Mouse (Mus musculus): Measurements from ENCODE around the gene RPS10-NUDT3.
A peak's percentile ranks its signal among the peaks of the same experiment; 100 is the strongest.

Gene RPS10-NUDT3

DNA sequence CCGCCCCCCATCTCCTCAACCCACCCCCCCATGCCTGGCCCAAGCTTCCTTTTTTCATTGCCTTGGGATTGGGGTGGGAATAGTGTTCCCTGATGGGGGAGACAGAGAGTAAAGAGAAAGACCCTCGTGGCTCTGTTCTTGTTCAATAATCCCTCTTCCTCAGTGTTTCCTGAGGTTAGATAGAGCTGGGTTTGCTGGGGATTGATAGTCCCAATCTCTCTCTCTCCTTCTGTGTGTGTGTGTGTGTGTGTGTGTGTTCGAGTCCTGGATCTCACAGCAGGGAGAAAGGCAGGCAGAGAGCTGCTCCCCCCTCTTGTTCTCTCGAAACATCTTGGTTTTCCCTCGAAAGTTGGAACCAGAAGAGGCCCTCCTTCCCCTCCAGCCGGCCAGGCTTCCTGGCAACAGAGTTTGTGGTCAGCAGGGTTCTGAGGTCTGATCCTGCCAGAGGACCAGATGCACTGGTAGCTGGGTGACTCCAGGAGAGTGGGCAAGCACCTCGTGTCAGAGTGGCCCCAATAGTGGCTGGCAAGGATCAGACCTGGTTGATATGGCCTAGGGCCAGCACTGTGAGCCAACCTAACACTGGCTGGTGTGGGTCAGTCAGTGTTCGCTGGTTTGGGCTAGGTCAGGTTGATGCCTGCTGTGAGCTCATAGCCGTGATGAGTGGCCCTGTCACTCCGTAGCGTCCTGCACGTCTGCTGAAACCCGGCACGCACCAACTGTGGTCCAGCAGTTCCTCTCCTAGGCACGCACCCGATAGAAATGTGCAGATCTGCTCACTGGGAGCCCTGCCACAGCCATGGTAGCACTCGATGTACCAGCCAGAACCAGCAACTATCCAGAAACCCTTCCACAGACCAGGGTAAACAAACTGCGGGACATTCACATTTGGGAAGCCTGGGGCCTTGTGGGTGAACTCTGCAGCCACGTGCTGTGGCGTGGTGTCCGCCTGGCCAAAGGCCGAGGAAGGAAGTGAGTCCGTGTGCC is 82.5 kb downstream of the RPS10-NUDT3 start:
- no peak for DNase-seq

DNA sequence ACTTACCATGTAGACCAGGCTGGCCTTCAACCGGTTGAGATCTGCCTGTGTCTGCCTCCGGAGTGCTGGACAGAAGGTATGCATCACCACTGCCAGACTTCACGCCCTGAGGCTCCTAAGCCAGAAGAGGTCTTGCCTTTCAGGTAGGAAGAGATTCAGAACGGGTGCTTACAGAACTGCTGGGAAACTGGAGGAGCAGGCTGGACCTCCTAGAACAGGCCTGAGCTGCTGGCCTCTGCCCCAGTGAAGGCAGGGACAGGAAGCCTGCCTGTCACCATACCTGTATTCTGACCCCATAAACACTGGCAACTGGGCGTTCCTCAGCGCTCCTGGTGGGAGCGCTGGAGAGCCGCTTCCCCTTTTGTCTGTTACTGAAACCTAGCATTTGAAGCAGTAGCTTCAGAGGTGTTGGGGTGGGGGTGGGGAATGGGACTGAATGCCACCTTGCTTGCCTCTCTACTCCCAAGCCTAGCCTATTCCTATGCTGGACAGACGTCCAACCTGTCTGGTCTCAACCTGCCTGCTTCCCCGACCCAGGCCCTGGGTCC is 83.6 kb downstream of the RPS10-NUDT3 start:
- DNase-seq = no peak

DNA sequence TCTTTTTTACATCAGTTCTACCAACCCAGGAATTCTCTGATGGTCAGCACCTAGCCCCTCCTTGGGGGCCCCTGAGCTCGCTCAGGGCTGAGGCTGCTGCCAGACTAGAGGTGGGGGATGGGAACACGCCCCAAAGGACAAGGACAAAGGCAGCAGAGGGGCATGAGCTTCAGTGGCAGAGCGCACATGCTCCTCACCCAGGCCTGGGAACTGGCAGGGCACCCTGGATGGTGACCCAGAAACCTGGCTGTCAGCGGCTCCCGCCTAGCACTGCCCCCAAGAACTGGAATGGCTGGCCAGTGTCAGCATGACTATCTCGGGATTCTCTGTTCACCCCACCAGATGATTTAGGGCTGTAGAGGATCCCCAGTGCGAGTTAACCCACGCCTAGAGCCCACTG is 85.8 kb downstream of the RPS10-NUDT3 start:
- no peak for DNase-seq

DNA sequence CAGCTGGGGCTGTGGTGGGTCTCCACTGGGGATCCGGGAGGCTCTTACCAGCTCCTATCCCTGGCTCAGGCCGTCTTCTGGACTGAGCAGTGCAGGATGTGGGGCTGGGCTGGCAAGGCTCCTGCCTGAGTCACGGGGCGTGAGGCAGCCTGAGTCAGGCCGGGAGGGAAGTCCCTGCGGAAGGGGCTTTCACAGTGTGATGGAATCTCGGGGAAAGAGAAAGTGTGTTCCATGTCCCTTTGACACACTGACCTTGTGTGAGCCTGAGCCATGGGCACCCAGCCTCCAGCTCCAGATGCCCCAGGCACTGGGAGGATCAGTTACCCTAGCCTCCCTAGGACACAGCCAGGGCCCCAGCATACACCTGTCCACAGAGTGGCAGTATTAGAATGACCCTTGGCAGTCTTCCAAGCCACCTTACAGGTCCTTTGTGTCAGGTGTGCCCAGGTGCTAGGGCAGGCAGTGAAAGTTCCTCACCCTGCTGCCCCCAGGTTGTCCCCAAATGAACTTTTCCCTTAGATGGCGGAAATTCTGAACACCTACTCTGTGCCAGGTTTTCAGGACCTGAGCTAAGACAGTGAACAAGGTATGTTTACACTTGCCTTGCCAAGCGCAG is 87.7 kb downstream of the RPS10-NUDT3 start:
- DNase-seq = peak; percentile 50 to 68

- peak in 1 of 2 experiments; percentile 33 for DNase-seq
These were observed 88.4 kb downstream of the RPS10-NUDT3 start for GRCm38 (mm10) chr17:27546574-27547085.

DNA sequence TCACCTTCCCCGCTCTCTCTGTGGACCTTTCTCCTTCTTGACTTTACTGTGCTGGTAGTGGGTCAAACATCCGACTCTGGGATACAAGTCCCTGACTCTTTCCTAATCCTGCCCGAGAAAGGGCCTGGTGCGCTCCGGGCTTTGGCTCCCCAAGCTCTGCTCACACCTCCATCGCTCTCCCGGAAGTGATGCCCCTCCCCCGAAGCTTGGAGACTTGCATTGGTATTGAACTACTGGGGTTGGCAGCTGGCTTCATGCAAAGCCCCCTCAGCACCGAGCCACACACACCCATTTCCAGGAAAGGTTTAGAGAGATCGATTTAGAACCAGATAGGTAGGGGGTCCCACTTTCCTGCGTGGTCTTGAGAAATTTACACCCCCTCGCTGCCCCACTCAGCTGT is 89.0 kb downstream of the RPS10-NUDT3 start:
- no peak for DNase-seq

DNA sequence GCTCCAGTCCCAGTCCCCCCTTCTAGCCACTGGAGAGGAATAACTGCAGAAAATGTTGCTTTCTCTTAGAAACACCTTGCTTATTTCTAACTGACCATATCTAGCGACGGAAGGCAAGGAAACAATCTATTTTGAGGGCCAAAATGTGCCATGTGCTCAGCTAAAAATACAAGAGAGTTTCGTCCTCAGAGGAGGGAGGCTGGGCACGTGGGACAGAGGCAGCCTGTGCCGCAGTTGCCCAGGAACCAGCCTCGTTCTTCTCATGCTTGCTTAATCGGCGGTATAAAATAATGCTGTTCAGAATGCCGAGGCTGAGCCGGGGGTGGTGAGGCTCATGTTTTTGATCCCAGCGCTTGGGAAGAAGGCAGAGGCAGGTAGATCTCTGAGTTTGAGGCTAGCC is 90.5 kb downstream of the RPS10-NUDT3 start:
- DNase-seq = no peak

GRCm38 (mm10) chr17:27541984-27542383 is 93.0 kb downstream of the RPS10-NUDT3 start:
- DNase-seq = no peak

- no peak for DNase-seq
These were observed 93.8 kb downstream of the RPS10-NUDT3 start for GRCm38 (mm10) chr17:27541261-27541660.

DNA sequence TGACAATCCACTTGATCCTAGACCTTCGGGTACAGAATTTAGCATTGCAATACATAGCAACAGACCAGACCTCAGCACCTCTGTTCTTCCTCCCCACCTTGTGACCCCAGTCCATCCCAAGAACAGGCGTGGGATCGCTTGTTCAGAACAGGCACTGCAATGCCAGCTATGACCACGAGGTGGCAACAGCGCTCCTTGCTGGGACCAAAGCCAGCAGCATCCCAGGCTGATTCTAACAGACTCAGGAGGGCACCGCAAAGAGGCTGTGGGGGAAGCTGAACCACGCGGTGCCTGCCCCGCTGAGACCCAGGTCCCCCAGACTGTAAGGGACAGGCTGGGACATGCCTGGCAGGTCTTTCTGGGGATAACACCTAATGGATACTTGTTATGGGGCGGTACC is 100.3 kb downstream of the RPS10-NUDT3 start:
- peak; percentile 94 to 96 for DNase-seq

GRCm38 (mm10) chr17:27533354-27533753 is 101.7 kb downstream of the RPS10-NUDT3 start:
- DNase-seq = no peak

DNA sequence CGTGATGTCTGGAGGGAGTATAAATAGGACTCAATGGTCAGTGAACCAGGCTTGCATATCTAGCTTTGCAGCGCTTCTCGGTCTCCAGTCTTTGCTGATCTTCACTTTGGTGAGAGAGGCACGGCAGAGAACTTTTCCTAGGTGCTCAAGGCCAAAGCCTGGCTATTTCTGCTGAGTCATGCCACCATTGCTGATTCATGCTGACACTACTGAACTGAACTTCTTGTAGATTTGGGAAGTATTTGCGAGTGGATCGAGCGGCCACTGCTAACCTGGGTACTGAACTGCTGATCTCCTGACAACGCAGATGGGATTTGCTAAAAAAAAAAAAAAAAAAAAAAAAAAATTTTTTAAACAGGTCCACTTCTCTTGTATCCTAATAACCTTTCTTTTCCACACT is 102.9 kb downstream of the RPS10-NUDT3 start:
- DNase-seq = no peak
